Mouse (Mus musculus): ENCODE measurements at regions not wholly inside any gene's neighbourhood (a gene's known extent, or its start where the extent isn't known, plus 50 kb on each side); places are given as distances from the start of the nearest gene placed in this dataset.

DNA sequence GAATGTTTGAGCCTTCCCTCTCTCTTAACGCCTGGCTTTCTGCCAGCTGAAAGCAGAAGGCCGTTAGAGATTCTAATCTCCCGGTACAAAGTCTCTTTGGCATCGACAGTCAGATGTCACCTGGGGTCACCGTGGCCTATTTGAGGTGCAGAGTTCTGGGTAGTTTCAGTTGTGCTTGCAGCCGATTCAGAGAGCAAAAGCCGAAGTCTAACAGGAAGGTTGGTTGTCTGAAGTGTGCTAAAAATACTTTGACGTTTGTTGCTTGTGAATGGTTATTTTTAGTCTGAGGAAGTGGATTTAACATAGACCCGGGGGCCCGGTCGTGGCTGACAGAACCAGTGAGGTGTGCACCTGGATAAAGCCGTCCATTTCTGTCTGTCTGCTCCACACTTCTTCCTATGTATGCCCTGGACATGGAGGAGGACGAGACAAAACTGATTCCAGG lies 281.2 kb downstream of the Cd83 start:
- DNase-seq (ENCODE audit: inconsistent age in 2 of 2, low spot score in 1 of 2): peak; percentile 54 to 71

DNA sequence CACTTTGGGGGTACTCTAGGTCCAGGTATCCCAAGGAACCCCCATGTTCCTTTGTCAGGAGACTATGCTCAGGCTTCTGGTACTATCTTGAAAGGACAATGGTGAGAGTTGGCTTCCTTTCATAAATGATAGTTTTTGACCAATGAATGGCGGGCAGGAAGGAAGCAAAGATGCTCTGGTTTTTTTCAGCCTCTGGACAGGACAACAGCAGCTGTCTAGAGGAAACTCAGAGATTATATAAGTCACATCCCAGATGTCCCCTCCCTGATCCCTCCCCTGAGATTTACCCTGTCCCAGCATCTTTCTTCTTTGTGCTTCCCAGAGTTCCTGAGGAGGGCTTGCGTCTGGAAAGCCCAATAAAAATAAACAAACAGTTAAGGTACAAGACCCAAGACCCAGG lies 282.7 kb downstream of the Cd83 start:
- DNase-seq (ENCODE audit: inconsistent age in 2 of 2, low spot score in 1 of 2): peak in 1 of 2 experiments; percentile 26

DNA sequence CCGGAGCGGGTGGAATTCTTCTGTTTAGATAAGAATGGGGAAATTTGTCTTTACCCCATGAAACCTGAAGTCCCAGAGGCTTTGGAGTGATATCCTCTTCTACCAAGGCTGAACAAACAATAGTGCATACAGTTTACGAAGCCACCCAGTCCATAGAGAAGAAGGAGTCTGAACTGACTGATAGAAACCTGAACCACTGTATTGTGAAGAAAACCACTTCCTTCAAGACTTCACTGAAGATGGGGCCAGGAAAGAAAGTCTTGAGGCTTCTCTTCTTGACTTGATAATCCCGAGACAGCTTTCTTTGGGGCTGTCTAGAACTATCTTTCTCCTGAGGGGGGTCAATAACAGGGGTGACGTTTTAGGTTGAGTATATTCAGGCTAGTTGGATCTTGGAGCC lies 284.4 kb downstream of the Cd83 start:
- no peak for DNase-seq (ENCODE audit: inconsistent age in 2 of 2, low spot score in 1 of 2)

DNA sequence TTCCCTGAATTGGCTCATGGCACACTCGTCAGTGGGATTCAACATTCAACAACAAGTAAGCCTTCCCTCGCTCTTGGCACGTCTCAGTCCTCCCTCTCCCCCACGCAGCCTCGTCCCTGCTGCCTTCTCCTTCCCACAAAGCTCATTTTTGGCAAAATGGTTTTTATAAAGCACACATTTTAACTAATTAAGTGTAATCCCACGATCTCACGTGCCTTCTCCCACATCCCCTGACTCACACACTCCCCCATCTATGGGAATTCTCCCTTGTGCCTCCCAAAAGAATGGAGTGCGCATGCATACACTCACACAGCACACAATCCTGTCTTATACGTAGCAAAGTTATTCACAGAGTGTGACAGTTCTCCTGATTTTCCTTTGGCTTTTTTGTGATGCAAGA lies 288.5 kb downstream of the Cd83 start:
- DNase-seq (ENCODE audit: inconsistent age in 2 of 2, low spot score in 1 of 2): no peak

DNA sequence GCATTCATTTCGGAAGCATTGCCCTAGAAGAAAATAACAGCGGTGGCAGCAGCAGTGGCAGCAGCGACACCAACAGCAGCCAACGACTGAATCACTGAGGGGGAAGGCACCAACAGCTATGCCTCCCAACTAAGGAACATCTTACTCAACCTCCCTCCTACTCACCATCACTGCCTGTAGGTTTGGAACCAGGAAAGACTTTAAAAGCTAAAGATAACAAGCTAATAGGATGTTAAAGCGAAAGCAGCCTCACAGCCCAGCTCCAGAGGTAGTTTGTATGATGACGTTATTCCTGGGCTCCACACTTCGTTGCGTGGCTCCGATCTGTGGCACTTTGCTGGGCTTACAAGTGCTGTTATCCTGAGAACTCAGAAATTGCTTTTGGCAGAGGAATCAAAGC lies 289.6 kb downstream of the Cd83 start:
- DNase-seq (ENCODE audit: inconsistent age in 2 of 2, low spot score in 1 of 2): no peak

GRCm38 (mm10) chr13:44077022-44077421 lies 292.4 kb downstream of the Cd83 start:
- DNase-seq (ENCODE audit: inconsistent age in 2 of 2, low spot score in 1 of 2): no peak

DNA sequence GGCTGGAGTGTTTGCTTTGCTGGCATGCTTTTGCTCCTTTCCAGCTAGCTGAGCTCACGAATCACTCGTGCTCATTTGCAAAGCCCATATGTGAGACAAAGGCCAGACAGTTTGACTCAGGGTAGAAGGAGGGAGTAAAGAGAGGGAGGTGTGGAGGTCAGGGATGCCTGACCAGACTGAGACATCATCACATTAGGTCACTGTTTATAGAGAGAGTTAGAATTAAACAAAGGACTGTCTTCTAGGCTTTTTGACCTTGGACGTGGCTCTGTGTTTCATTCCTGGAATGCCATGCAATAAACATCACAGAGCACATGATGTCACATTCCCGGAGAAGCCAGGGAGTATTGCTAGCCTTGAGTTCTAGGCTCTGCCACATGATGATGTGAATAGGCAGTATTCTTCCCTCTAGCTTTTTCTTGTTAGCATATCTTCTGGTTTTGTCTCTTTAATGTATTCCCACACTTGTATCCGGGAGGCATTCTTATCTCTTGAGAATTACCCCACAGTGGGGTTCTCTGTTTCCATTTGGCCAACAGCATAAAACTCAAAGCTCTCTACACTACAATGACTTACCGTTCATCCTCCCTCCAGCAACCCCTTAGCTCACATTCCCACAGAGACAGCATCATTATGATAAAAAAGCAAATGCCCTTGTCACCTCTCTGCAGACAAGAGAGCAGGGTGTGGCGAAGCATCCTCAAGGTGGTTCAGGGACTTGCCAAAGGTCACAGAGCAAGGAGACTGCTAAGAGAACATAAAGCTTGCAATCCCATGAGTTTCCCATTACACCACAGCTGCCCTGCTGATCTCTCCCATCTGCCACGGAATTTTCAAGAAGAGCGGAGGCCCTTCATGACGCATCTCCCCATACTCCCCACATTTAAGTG lies 301.3 kb downstream of the Cd83 start:
- DNase-seq (ENCODE audit: inconsistent age in 2 of 2, low spot score in 1 of 2): peak; percentile 73 to 85

- DNase-seq (ENCODE audit: inconsistent age in 2 of 2, low spot score in 1 of 2): no peak
Measured at GRCm38 (mm10) chr13:44086801-44087200, 302.2 kb downstream of the Cd83 start.

GRCm38 (mm10) chr13:44097141-44097540 lies 312.6 kb downstream of the Cd83 start:
- DNase-seq (ENCODE audit: inconsistent age in 2 of 2, low spot score in 1 of 2): no peak

- DNase-seq (ENCODE audit: inconsistent age in 2 of 2, low spot score in 1 of 2): no peak
Measured at GRCm38 (mm10) chr13:44099511-44099910, 314.9 kb downstream of the Cd83 start.

DNA sequence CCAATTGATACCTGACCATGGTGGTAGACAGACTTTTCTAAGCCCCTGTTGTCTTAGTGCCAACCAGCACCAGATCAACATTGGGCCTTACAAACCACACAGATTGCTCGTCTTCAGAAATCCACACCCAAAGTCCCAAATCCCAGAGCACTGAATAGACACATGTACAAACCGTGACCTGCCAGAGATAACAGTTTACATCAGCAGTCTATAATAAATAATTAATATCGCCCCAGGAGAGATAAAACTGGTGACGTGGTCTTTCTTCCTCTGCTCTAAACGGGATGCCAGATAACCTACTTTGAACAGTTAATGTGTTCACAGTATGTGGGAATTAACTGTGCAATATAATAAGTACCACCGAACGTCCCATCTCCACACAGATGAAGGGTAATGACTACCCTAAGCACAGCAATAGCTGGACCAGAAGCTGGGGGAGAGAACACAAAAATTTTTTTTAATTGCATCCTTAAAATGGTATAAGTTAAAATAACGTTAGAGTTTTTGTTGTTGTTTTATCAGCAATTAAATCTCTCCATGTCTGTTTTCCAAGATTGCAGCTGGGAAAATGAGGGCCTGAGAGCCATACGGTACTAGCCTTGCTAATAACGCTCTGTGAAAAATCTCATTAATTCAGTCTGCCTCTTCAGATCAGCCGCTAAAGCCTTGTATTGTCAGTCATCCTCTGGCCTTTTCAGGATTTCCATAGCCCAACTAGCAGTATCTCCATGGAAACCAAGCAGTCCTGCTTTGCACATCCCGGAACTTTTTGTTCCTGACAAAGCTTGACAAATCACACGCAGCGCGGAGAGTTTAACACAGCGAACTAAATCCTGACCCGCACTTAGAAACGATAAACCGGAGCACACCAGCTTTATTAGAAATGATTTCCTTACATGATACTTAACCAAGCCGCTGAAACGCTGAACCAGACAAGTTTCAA lies 315.8 kb downstream of the Cd83 start:
- peak in 1 of 2 experiments; percentile 38 for DNase-seq (ENCODE audit: inconsistent age in 2 of 2, low spot score in 1 of 2)

GRCm38 (mm10) chr13:44101161-44101560 lies 316.6 kb downstream of the Cd83 start:
- DNase-seq (ENCODE audit: inconsistent age in 2 of 2, low spot score in 1 of 2): no peak

DNA sequence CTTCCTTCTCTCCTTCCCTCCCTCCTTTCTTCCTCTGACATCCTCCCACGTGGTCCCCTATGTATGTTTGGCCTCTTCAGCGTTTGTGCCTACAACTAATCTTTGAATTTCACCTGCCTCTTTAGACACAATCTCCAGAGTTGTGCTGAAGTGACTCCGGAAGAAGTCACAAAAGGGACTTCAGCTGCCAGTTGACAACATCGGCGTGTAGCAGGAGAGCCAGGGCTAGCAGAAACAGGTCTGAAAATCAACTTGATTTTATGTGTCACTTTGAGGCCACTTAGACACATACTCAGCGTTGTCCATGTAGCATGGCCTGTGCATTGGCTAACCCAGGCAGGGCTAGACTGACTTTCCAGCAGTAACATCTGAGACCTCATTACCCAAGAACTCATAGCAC lies 317.2 kb downstream of the Cd83 start:
- DNase-seq (ENCODE audit: inconsistent age in 2 of 2, low spot score in 1 of 2): no peak

GRCm38 (mm10) chr13:44102257-44102656 lies 317.7 kb downstream of the Cd83 start:
- DNase-seq (ENCODE audit: inconsistent age in 2 of 2, low spot score in 1 of 2): no peak

GRCm38 (mm10) chr13:44103340-44103739 lies 318.8 kb downstream of the Cd83 start:
- no peak for DNase-seq (ENCODE audit: inconsistent age in 2 of 2, low spot score in 1 of 2)

- no peak for DNase-seq (ENCODE audit: inconsistent age in 2 of 2, low spot score in 1 of 2)
Measured at GRCm38 (mm10) chr13:44105161-44105560, 320.6 kb downstream of the Cd83 start.

- DNase-seq (ENCODE audit: inconsistent age in 2 of 2, low spot score in 1 of 2): no peak
Measured at GRCm38 (mm10) chr13:44108695-44109094, 324.1 kb downstream of the Cd83 start.

GRCm38 (mm10) chr13:44113043-44113442 lies 328.5 kb downstream of the Cd83 start:
- DNase-seq (ENCODE audit: inconsistent age in 2 of 2, low spot score in 1 of 2): peak in 1 of 2 experiments; percentile 30

DNA sequence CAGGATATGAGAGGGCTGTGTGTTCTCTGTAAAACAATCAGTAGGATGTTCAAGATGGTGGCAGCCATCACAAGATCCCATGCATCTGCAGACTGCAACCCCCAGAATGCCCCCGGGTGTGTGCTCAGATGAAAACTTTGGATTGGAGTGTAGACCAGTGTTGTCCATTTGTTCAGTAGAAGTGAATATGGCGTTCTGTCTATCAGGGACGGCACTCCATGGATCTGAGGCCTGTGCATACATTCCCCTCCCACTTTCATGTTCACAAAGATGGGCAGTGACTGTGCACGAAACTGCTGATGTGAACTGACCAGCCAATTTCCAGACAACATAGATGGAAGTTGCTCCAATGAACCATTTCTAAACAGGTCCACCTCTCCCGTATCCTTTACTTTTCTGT lies 330.3 kb downstream of the Cd83 start:
- DNase-seq (ENCODE audit: inconsistent age in 2 of 2, low spot score in 1 of 2): no peak

GRCm38 (mm10) chr13:44117841-44118240 lies 333.3 kb downstream of the Cd83 start:
- no peak for DNase-seq (ENCODE audit: inconsistent age in 2 of 2, low spot score in 1 of 2)

DNA sequence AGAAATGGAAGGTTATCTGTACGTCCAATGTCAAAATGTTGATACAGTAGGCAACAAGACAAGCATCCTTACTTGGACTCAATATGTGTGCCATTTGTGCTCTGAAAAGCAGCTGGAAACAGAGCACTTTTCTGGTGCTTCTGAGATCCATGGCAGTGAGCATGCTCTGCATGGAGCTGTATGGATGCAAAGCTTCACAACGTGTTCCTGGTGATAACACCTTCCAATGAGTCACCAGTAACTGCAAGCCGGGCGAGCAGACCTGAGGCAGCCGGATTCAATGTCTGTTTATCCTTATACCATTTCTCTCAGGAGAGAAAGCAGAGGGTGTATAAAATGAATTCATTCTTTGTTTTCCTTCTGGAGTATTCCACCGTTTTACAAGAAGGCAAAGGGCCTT lies 334.3 kb downstream of the Cd83 start:
- DNase-seq (ENCODE audit: inconsistent age in 2 of 2, low spot score in 1 of 2): no peak

DNA sequence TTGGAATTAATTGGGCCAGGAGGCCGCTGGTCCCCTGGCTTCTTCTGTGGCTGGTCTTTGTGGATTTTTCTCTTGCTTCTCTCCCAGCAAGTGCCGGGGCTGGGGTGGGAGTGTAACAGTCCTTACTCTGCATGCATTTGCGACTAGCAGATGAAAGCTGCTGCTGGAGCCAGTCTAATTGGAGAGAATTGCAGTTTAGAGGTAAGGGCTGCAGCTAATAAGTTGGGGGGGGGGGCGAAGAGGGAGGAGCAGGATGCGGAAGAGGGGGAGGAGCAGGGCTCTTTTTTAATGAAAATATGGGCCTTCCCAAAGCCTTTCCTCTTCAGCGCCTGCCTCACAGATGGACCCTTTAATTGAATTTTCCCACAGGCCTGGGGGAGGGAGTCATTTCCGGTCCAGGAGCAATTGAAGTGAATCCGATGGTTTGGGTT lies 336.7 kb downstream of the Cd83 start:
- no peak for DNase-seq (ENCODE audit: inconsistent age in 2 of 2, low spot score in 1 of 2)
